ENCODE assay signal across 29 mouse cellular contexts in genomic region chr17:8223225-8223624, GRCm38 (mm10). TPM values are rescaled to one million over a fixed set of nuclear protein-coding genes. Genes with fewer than 3 reads are reported as not detected.
DNase-seq lines count a peak whose midpoint lies in the region; ATAC-seq and TF ChIP-seq lines count a peak whose summit lies in the region.
"Had no signal": no experiment of that assay in that cellular context is flagged by ENCODE, and none has a peak within 500 bp of the region (broad histone marks: within the 10 kb centered on the region; RNA-seq: fewer than 3 reads in every experiment).

No protein-coding gene starts in this region.

- no peak for TF ChIP-seq POLR2A in spleen, adult 2 months (IDR thresholded peaks at IDR 0.05; ENCODE audit: low read depth, low read length)

- no peaks in the 10 kb centered on the region for H3K27me3 ChIP-seq in spleen, adult 2 months (ENCODE audit: control insufficient read depth, insufficient read depth, low read length)
- no peaks in the 10 kb centered on the region for H3K27me3 ChIP-seq in stomach, postnatal 0 days (ENCODE audit: control insufficient read depth, insufficient read depth, low read length)
- H3K27me3 ChIP-seq: embryonic facial prominence, embryonic 12.5 days; embryonic facial prominence, embryonic 15.5 days; heart, embryonic 12.5 days; heart, embryonic 15.5 days; hindbrain, embryonic 13.5 days had no signal

- peak; percentile 8 to 31 for DNase-seq in cerebellum, postnatal 14 days
- DNase-seq in spleen, adult 2 months (ENCODE audit: low read depth in 1 of 2, low spot score in 2 of 2): no peak
- no peak for DNase-seq in spleen, postnatal 10 days (ENCODE audit: low spot score in 2 of 2)
- DNase-seq in gastrocnemius, adult 2 months: no peak
- no peak for DNase-seq in stomach, postnatal 0 days (ENCODE audit: low spot score)
- DNase-seq: adrenal gland, adult 8-10 months; adrenal gland, postnatal 25 days; cerebellum, adult 11 months; cerebellum, adult 2 months; forebrain, postnatal 0 days; gastrocnemius, postnatal 25 days; heart, adult 18-20 months; heart, postnatal 10 days; heart, postnatal 36 days had no signal

- no peak for TF ChIP-seq EP300 in stomach, postnatal 0 days (optimal IDR thresholded peaks at IDR 0.05)

- no peak overlapping the region for H3K9ac ChIP-seq in stomach, postnatal 0 days (ENCODE audit: low read length)
- H3K9ac ChIP-seq: embryonic facial prominence, embryonic 12.5 days; embryonic facial prominence, embryonic 15.5 days; forebrain, postnatal 0 days; heart, embryonic 12.5 days; heart, embryonic 15.5 days; hindbrain, embryonic 13.5 days had no signal

- intact Hi-C loops in gastrocnemius, adult 2 months (cut with DNase I): no loop called here

- H3K9me3 ChIP-seq in stomach, postnatal 0 days (ENCODE audit: control insufficient read depth, low read length): no peaks in the 10 kb centered on the region
- H3K9me3 ChIP-seq: embryonic facial prominence, embryonic 12.5 days; embryonic facial prominence, embryonic 15.5 days; heart, embryonic 12.5 days; heart, embryonic 15.5 days; hindbrain, embryonic 10.5 days; hindbrain, embryonic 13.5 days had no signal

- no peak overlapping the region for H3K4me2 ChIP-seq in stomach, postnatal 0 days (replicated peaks; ENCODE audit: low read depth)
- H3K4me2 ChIP-seq: embryonic facial prominence, embryonic 12.5 days; embryonic facial prominence, embryonic 15.5 days; heart, embryonic 12.5 days; heart, embryonic 15.5 days; hindbrain, embryonic 13.5 days had no signal

- WGBS in spleen, adult 2 months: 89% methylated on average over 10 of the region's 10 CpGs
- 63% methylated on average over 10 of the region's 10 CpGs for whole genome bisulfite sequencing in stomach, postnatal 0 days

- peaks cover 33% of the 10 kb centered on the region; the same call in 1 of the 2 replicates for H3K4me1 ChIP-seq in spleen, adult 2 months (ENCODE audit: control insufficient read depth, insufficient read depth, insufficient read length)
- no peaks in the 10 kb centered on the region for H3K4me1 ChIP-seq in stomach, postnatal 0 days (replicated peaks; ENCODE audit: control insufficient read depth, insufficient read depth)
- H3K4me1 ChIP-seq: embryonic facial prominence, embryonic 12.5 days; embryonic facial prominence, embryonic 15.5 days; heart, embryonic 12.5 days; heart, embryonic 15.5 days; hindbrain, embryonic 10.5 days; hindbrain, embryonic 13.5 days had no signal

- no peak for ATAC-seq in cerebellum, adult (ENCODE audit: insufficient number of reproducible peaks, low FRiP score, low TSS enrichment)
- peak; percentile 24; the same call in 1 of the 2 replicates for ATAC-seq in neutrophil, adult 5-6 weeks (ENCODE audit: extremely low read depth, insufficient number of reproducible peaks, low FRiP score, poor library complexity, severe bottlenecking)
- ATAC-seq in stomach, postnatal 0 days (ENCODE audit: low FRiP score, low TSS enrichment): no peak
- ATAC-seq: activated CD4-positive, CD25-positive, alpha-beta regulatory T cell, adult 4 months; forebrain, embryonic 14.5 days; forebrain, postnatal 0 days; hindbrain, embryonic 16.5 days had no signal

- TF ChIP-seq CTCF in spleen, adult 2 months (IDR thresholded peaks at IDR 0.05; ENCODE audit: extremely low read depth, insufficient read depth, insufficient read length, insufficient replicate concordance): no peak
- TF ChIP-seq CTCF in gastrocnemius, adult 2 months (IDR thresholded peaks at IDR 0.05): no peak
- no peak for TF ChIP-seq CTCF in stomach, postnatal 0 days (IDR thresholded peaks at IDR 0.05; ENCODE audit: low read depth)

- no peaks in the 10 kb centered on the region for H3K36me3 ChIP-seq in spleen, adult 2 months (ENCODE audit: control insufficient read depth, insufficient read depth, low read length)
- no peaks in the 10 kb centered on the region for H3K36me3 ChIP-seq in stomach, postnatal 0 days (ENCODE audit: control insufficient read depth, insufficient read depth, low read length)
- H3K36me3 ChIP-seq: embryonic facial prominence, embryonic 12.5 days; embryonic facial prominence, embryonic 15.5 days; heart, embryonic 12.5 days; heart, embryonic 15.5 days; hindbrain, embryonic 10.5 days; hindbrain, embryonic 13.5 days had no signal

- no peak overlapping the region for H3K4me3 ChIP-seq in spleen, adult 2 months (ENCODE audit: extremely low read depth, insufficient read depth, insufficient read length)
- no peak overlapping the region for H3K4me3 ChIP-seq in gastrocnemius, adult 2 months
- H3K4me3 ChIP-seq in stomach, postnatal 0 days (ENCODE audit: low read depth, low read length): no peak overlapping the region
- H3K4me3 ChIP-seq: embryonic facial prominence, embryonic 12.5 days; embryonic facial prominence, embryonic 15.5 days; heart, embryonic 12.5 days; heart, embryonic 15.5 days; hindbrain, embryonic 10.5 days; hindbrain, embryonic 13.5 days had no signal

- peak overlapping the region; percentile 97 for H3K27ac ChIP-seq in spleen, adult 2 months (ENCODE audit: insufficient read depth, low read length)
- H3K27ac ChIP-seq in gastrocnemius, adult 2 months: no peak overlapping the region
- H3K27ac ChIP-seq in stomach, postnatal 0 days (replicated peaks): no peak overlapping the region
- H3K27ac ChIP-seq: embryonic facial prominence, embryonic 12.5 days; embryonic facial prominence, embryonic 15.5 days; heart, embryonic 15.5 days; hindbrain, embryonic 10.5 days; hindbrain, embryonic 13.5 days had no signal

RNA-seq across cellular contexts. Expression of gene Ccr6, which starts 12.6 kb away (rescaled TPM):
- polyA plus RNA-seq in spleen, adult 2 months (2012; rRNA removed): 43.7 and 44.4 TPM in 2 replicates
- total RNA-seq in neutrophil, adult 5-6 weeks (2017): 73.4 and 82.4 TPM in 2 replicates
- total RNA-seq in gastrocnemius, adult 2 months (2021): not detected
- polyA plus RNA-seq in stomach, postnatal 0 days (2015; fragmentation: Nextera tagmentation; extraction: Ambion mirVana): 0.13 and 0.17 TPM in 2 replicates
- total RNA-seq: adrenal gland, postnatal 25 days; common myeloid progenitor, adult 5-6 weeks; forebrain, postnatal 0 days; gastrocnemius, adult 8-10 months; gastrocnemius, postnatal 25 days; heart, postnatal 10 days; heart, postnatal 36 days; MEL had no signal
- polyA plus RNA-seq: cerebellum, adult 2 months; embryonic facial prominence, embryonic 12.5 days; embryonic facial prominence, embryonic 15.5 days; forebrain, embryonic 11.5 days; forebrain, embryonic 14.5 days; forebrain, postnatal 0 days; heart, embryonic 12.5 days; hindbrain, embryonic 10.5 days; hindbrain, embryonic 13.5 days; hindbrain, embryonic 16.5 days had no signal

RNA-seq across cellular contexts. Expression of gene Fgfr1op, which starts 57.9 kb away (rescaled TPM):
- 1.9 and 2.2 TPM in 2 replicates for polyA plus RNA-seq in spleen, adult 2 months (2012; rRNA removed)
- total RNA-seq in neutrophil, adult 5-6 weeks (2017): 69.4 and 71.3 TPM in 2 replicates
- 10 to 100 TPM; 17.3 to 22.9 TPM for total RNA-seq in gastrocnemius, adult 2 months (2021)
- 12.7 and 12.8 TPM in 2 replicates for polyA plus RNA-seq in stomach, postnatal 0 days (2015; fragmentation: Nextera tagmentation; extraction: Ambion mirVana)

RNA-seq across cellular contexts. Expression of gene Mpc1, which starts 59.5 kb away (rescaled TPM):
- polyA plus RNA-seq in spleen, adult 2 months (2012; rRNA removed): 24.5 and 25.6 TPM in 2 replicates
- total RNA-seq in neutrophil, adult 5-6 weeks (2017): 113 and 123 TPM in 2 replicates
- 100 to 1,000 TPM; 440 to 533 TPM for total RNA-seq in gastrocnemius, adult 2 months (2021)
- polyA plus RNA-seq in stomach, postnatal 0 days (2015; fragmentation: Nextera tagmentation; extraction: Ambion mirVana): 292 and 304 TPM in 2 replicates

Comparison
In these comparisons a context has a peak if more than half of its experiments do, and no peak if none do; other contexts are left out.
1. DNase-seq: peak in cerebellum, postnatal 14 days (2 of 2); none in spleen, adult 2 months (0 of 2), spleen, postnatal 10 days (0 of 2), gastrocnemius, adult 2 months (single experiment) and stomach, postnatal 0 days (single experiment).
2. RNA of gene Ccr6, which starts 12.6 kb away (total RNA-seq): 73.4 to 82.4 TPM in neutrophil, adult 5-6 weeks; not detected in gastrocnemius, adult 2 months; every median in the first group is over 10 times any median in the second.